ENCODE assay signal across 8 mouse cellular contexts in the genomic region with DNA sequence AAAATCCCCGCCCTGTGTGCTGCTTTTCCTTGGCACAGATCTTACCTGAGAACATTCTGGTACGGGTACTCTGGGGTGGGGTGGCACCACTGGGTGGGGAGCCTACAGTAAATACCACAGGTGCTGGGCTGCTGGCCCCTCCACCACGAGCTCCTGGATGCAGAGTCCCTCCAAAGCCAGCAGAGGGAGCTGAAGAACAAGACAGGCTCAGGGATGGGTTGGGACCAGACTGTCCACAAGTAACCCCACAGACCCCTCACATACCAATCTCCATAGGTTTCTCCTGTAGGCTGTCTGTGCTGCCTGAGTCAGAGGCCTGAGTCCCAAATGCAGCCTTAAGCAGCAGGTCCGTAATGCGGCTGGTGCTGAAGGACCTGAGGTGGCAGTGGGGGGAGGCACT. TPM values are rescaled to one million over a fixed set of nuclear protein-coding genes. Genes with fewer than 3 reads are reported as not detected.
DNase-seq lines count a peak whose midpoint lies in the region; ATAC-seq and TF ChIP-seq lines count a peak whose summit lies in the region.

No protein-coding gene starts in this region.

- H3K9ac ChIP-seq in forebrain, postnatal 0 days, result no peak overlapping the region
- no peak overlapping the region for H3K9ac ChIP-seq in intestine, postnatal 0 days (ENCODE audit: low read depth, low read length)

- H3K9me3 ChIP-seq in forebrain, postnatal 0 days (ENCODE audit: low read length), result no peaks in the 10 kb centered on the region
- H3K9me3 ChIP-seq in intestine, postnatal 0 days (ENCODE audit: control insufficient read depth), result no peaks in the 10 kb centered on the region

- no peak overlapping the region for H3K4me3 ChIP-seq in bone marrow, adult 2 months (replicated peaks; ENCODE audit: control insufficient read depth, low read depth, low read length)
- H3K4me3 ChIP-seq in forebrain, postnatal 0 days (ENCODE audit: low read depth, low read length), result no peak overlapping the region
- H3K4me3 ChIP-seq in intestine, postnatal 0 days (ENCODE audit: low read depth, low read length), result no peak overlapping the region

- H3K27ac ChIP-seq in bone marrow, adult 2 months (ENCODE audit: control insufficient read depth, insufficient read depth, low read depth, low read length, poor library complexity), result no peak overlapping the region
- no peak overlapping the region for H3K27ac ChIP-seq in forebrain, postnatal 0 days (ENCODE audit: low read depth, low read length)
- H3K27ac ChIP-seq in intestine, postnatal 0 days (ENCODE audit: low read depth, low read length), result no peak overlapping the region

- TF ChIP-seq POLR2A in bone marrow, adult 2 months (IDR thresholded peaks at IDR 0.05; ENCODE audit: borderline replicate concordance, control insufficient read depth, low read depth, low read length), result no peak

- H3K36me3 ChIP-seq in forebrain, postnatal 0 days (ENCODE audit: insufficient read depth), result peaks cover 83% of the 10 kb centered on the region
- H3K36me3 ChIP-seq in intestine, postnatal 0 days (ENCODE audit: control insufficient read depth, insufficient read depth), result peaks cover 85% of the 10 kb centered on the region

- H3K4me1 ChIP-seq in bone marrow, adult 2 months (ENCODE audit: control insufficient read depth, insufficient read depth, low read length), result no peaks in the 10 kb centered on the region; the same call in 1 of the 2 replicates
- H3K4me1 ChIP-seq in forebrain, postnatal 0 days (ENCODE audit: insufficient read depth), result no peaks in the 10 kb centered on the region
- H3K4me1 ChIP-seq in intestine, postnatal 0 days (replicated peaks; ENCODE audit: control insufficient read depth, insufficient read depth, low read length), result no peaks in the 10 kb centered on the region

- WGBS in bone marrow, adult 2 months, result 48% methylated on average over 5 of the region's 5 CpGs
- 63% methylated on average over 5 of the region's 5 CpGs for WGBS in forebrain, postnatal 0 days
- 59% methylated on average over 5 of the region's 5 CpGs for WGBS in intestine, postnatal 0 days

- intact Hi-C loops in gastrocnemius, postnatal 36 days (cut with DNase I), result loop anchor here (5.0 kb wide), 3 partner anchors 49 to 424 kb away; partner anchors contain the start of genes Chek2 and Hscb

- H3K4me2 ChIP-seq in forebrain, postnatal 0 days (ENCODE audit: low read depth), result no peak overlapping the region
- H3K4me2 ChIP-seq in intestine, postnatal 0 days (replicated peaks; ENCODE audit: low read depth), result no peak overlapping the region

- no peaks in the 10 kb centered on the region for H3K27me3 ChIP-seq in forebrain, postnatal 0 days (ENCODE audit: insufficient read depth, low read length)
- H3K27me3 ChIP-seq in intestine, postnatal 0 days (replicated peaks; ENCODE audit: control insufficient read depth, insufficient read depth, low read length), result no peaks in the 10 kb centered on the region

- ATAC-seq in forebrain, postnatal 0 days, result peak; percentile 77
- ATAC-seq in intestine, postnatal 0 days, result peak; percentile 31; the same call in 1 of the 2 replicates

- peak; percentile 80 for TF ChIP-seq CTCF in bone marrow, adult 2 months (IDR thresholded peaks at IDR 0.05; ENCODE audit: control insufficient read depth, insufficient read depth, low read length)
- TF ChIP-seq CTCF in forebrain, postnatal 0 days (IDR thresholded peaks at IDR 0.05; ENCODE audit: low read depth), result peak; percentile 80
- TF ChIP-seq CTCF in intestine, postnatal 0 days (IDR thresholded peaks at IDR 0.05; ENCODE audit: low read depth), result peak; percentile 86

- peak; percentile 61 for DNase-seq in layer of hippocampus, postnatal 10 days (ENCODE audit: low spot score in 2 of 2)
- DNase-seq in layer of hippocampus, adult 11-12 months (ENCODE audit: low spot score), result no peak
- peak; percentile 64 for DNase-seq in forebrain, postnatal 0 days
- DNase-seq in lung, postnatal 14 days, result peak; percentile 57
- peak; percentile 40 to 56 for DNase-seq in spleen, postnatal 10 days (ENCODE audit: low spot score in 2 of 2)
- no peak for DNase-seq in gastrocnemius, postnatal 36 days

RNA-seq across cellular contexts. Expression of gene Pus1, which starts 8.2 kb away (rescaled TPM):
- total RNA-seq in layer of hippocampus, postnatal 10 days (2021), result 10 to 100 TPM; 17.6 to 18.3 TPM
- polyA plus RNA-seq in bone marrow, adult 2 months (2011; ENCODE audit: insufficient read depth, insufficient read length, low replicate concordance, missing spikeins), result 19.4 and 22.0 TPM in 2 replicates
- total RNA-seq in forebrain, postnatal 0 days (2014; rRNA removed), result 13.5 and 14.2 TPM in 2 replicates
- polyA plus RNA-seq in forebrain, postnatal 0 days (2015; fragmentation: Nextera tagmentation; extraction: Ambion mirVana), result 16.8 and 17.4 TPM in 2 replicates
- polyA plus RNA-seq in intestine, postnatal 0 days (2015; fragmentation: Nextera tagmentation; extraction: Ambion mirVana), result 30.5 and 32.1 TPM in 2 replicates
- 1 to 10 TPM; 8.1 to 9.7 TPM for total RNA-seq in gastrocnemius, postnatal 36 days (2021)

RNA-seq across cellular contexts. Expression of gene Ep400, which starts 18.2 kb away (rescaled TPM):
- total RNA-seq in layer of hippocampus, postnatal 10 days (2021), result 10 to 100 TPM; 72.4 to 91.5 TPM
- 26.9 and 45.0 TPM in 2 replicates for polyA plus RNA-seq in bone marrow, adult 2 months (2011; ENCODE audit: insufficient read depth, insufficient read length, low replicate concordance, missing spikeins)
- total RNA-seq in forebrain, postnatal 0 days (2014; rRNA removed), result 60.8 and 66.4 TPM in 2 replicates
- polyA plus RNA-seq in forebrain, postnatal 0 days (2015; fragmentation: Nextera tagmentation; extraction: Ambion mirVana), result 25.2 and 37.4 TPM in 2 replicates
- polyA plus RNA-seq in intestine, postnatal 0 days (2015; fragmentation: Nextera tagmentation; extraction: Ambion mirVana), result 11.0 and 13.1 TPM in 2 replicates
- total RNA-seq in gastrocnemius, postnatal 36 days (2021), result 10 to 100 TPM; 21.4 TPM

RNA-seq across cellular contexts. Expression of gene Ulk1, which starts 21.2 kb away (rescaled TPM):
- 10 to 100 TPM; 66.7 to 73.7 TPM for total RNA-seq in layer of hippocampus, postnatal 10 days (2021)
- 25.6 and 64.6 TPM in 2 replicates for polyA plus RNA-seq in bone marrow, adult 2 months (2011; ENCODE audit: insufficient read depth, insufficient read length, low replicate concordance, missing spikeins)
- 49.8 and 65.9 TPM in 2 replicates for total RNA-seq in forebrain, postnatal 0 days (2014; rRNA removed)
- polyA plus RNA-seq in forebrain, postnatal 0 days (2015; fragmentation: Nextera tagmentation; extraction: Ambion mirVana), result 16.8 and 20.8 TPM in 2 replicates
- polyA plus RNA-seq in intestine, postnatal 0 days (2015; fragmentation: Nextera tagmentation; extraction: Ambion mirVana), result 6.0 and 6.4 TPM in 2 replicates
- 10 to 100 TPM; 46.3 to 49.4 TPM for total RNA-seq in gastrocnemius, postnatal 36 days (2021)

RNA-seq across cellular contexts. Expression of gene Hscb, which starts 50.9 kb away (rescaled TPM):
- total RNA-seq in layer of hippocampus, postnatal 10 days (2021), result 1 to 10 TPM; 8.9 to 9.6 TPM
- 24.7 and 45.3 TPM in 2 replicates for polyA plus RNA-seq in bone marrow, adult 2 months (2011; ENCODE audit: insufficient read depth, insufficient read length, low replicate concordance, missing spikeins)
- 10.8 and 16.0 TPM in 2 replicates for total RNA-seq in forebrain, postnatal 0 days (2014; rRNA removed)
- 11.2 and 11.9 TPM in 2 replicates for polyA plus RNA-seq in forebrain, postnatal 0 days (2015; fragmentation: Nextera tagmentation; extraction: Ambion mirVana)
- polyA plus RNA-seq in intestine, postnatal 0 days (2015; fragmentation: Nextera tagmentation; extraction: Ambion mirVana), result 50.0 and 52.2 TPM in 2 replicates
- total RNA-seq in gastrocnemius, postnatal 36 days (2021), result 10 to 100 TPM; 12.3 to 14.1 TPM

RNA-seq across cellular contexts. Expression of gene Chek2, which starts 51.1 kb away (rescaled TPM):
- 1 to 10 TPM; 2.6 to 3.5 TPM for total RNA-seq in layer of hippocampus, postnatal 10 days (2021)
- polyA plus RNA-seq in bone marrow, adult 2 months (2011; ENCODE audit: insufficient read depth, insufficient read length, low replicate concordance, missing spikeins), result 22.2 and 23.2 TPM in 2 replicates
- total RNA-seq in forebrain, postnatal 0 days (2014; rRNA removed), result 2.9 and 3.8 TPM in 2 replicates
- 3.4 and 4.3 TPM in 2 replicates for polyA plus RNA-seq in forebrain, postnatal 0 days (2015; fragmentation: Nextera tagmentation; extraction: Ambion mirVana)
- 10.5 and 12.2 TPM in 2 replicates for polyA plus RNA-seq in intestine, postnatal 0 days (2015; fragmentation: Nextera tagmentation; extraction: Ambion mirVana)
- total RNA-seq in gastrocnemius, postnatal 36 days (2021), result 1 to 10 TPM; 1.1 to 1.3 TPM

Comparison
In these comparisons a context has a peak if more than half of its experiments do, and no peak if none do; other contexts are left out.
1. DNase-seq: peak in layer of hippocampus, postnatal 10 days (2 of 2), forebrain, postnatal 0 days (single experiment), lung, postnatal 14 days (single experiment) and spleen, postnatal 10 days (2 of 2); none in layer of hippocampus, adult 11-12 months (single experiment) and gastrocnemius, postnatal 36 days (0 of 2).
2. Peak in every context shown above with its lines, with median percentiles within 50 percentile points of each other: CTCF ChIP-seq.